Mouse (Mus musculus): ENCODE data around the gene Zfp689.
"Not testable (repeated sequence)": the region's sequence is repeated elsewhere in the genome, so short reads cannot be mapped to it uniquely, and the experiment has no call there.

The Zfp689 gene

DNA sequence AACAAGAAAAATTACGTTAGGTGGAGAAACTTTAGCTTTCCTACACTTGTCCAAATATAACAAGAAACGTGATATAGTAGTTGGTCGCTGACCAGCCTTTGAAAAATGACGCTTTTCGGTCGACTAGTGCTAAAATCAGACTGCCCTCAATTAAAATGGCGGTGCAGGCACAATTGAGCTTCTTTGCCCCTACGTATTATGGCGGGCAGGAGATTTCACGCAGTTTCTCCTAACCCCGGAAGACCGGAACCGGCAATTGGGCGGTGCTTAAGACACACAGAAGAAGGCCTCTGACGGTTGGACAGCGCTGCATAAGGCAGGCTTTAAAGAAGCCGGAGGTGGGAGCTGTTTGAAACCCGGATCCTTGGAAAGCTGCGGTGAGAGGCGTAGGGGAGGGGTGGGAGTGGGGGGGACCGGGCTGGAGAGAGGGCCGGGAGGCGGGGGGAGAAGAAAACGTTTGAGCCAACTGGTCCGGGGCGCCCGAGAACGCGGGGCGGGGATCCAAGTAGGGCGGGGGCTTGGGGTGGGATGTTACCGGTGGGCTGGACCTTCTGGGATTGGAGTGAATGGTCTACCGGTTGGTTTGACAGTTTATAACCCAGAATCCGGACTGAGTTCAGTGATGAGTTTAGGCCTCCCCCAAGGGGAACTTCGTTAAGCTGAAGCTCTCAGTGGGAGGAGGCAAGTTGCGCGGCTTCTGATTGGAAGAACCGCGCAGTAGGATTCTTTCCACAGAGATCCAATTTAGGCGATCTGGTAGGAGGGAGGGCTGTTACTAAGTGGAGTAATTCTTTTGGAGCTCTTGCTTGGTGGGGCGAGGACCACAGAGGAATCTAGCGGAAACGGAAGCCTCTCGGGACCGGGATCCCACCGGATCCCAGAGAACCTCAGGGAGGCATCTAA, 22.0 kb upstream of the Zfp689 start:
- peak; percentile 98 for DNase-seq (ENCODE audit: low read depth, low spot score)

DNA sequence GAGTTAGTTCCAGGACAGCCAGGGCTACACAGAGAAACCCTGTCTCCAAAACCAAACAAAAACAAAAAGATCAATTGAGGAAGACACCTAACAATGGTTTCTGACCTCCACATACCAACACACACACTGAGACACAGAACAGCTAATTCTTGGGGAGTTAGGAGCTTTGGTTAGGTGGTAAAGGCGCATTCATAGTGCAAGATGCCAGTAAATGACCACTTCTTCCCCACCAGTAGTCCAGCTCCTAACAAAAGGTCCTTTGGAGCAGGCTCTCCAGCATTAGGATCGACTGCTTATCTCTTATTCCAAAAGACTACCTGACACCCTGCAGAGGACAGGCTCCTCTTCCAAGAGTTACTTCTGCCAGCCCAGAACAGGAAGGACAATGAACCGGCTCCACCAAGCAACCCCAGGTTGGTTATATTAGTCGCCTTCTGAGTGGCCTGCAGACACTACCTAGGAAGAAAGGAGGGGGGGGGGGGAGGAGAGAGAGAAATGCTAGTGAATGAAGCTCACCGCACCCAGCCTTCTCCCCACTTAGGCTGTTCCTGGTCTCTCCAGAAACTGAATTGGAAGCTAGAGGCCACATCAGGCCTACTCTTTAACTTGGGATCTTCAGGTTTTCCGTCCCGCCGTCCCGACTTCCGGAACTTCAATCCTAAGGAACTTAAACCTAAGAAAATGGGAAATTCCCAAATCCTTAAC, 21.2 kb upstream of the Zfp689 start:
- DNase-seq (ENCODE audit: low read depth, low spot score): peak; percentile 51

DNA sequence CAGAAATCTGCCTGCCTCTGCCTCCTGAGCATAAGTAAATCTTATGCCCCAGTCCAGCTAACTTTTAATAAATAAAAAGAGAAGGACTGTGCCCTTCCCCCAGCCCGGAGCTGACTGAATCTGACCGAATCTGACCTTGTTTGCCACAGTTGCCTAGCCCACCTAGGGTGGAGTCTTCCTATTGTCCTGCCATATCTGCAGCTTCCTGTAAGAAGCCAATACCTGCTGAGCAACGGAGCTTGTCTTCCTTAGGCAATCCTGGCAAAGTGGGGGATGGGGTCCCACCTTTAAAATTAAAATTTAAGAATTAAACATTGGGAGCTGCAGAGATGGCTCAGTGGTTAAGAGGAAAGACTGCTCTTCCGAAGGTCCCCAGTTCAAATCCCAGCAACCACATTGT, 17.6 kb upstream of the Zfp689 start:
- peak; percentile 83 for DNase-seq (ENCODE audit: low read depth, low spot score)

- not testable (repeated sequence) for DNase-seq (ENCODE audit: low read depth, low spot score)
Measured at GRCm38 (mm10) chr7:127465670-127466069, 16.7 kb upstream of the Zfp689 start.

GRCm38 (mm10) chr7:127465191-127465590, 16.2 kb upstream of the Zfp689 start:
- DNase-seq (ENCODE audit: low read depth, low spot score): peak; percentile 85

GRCm38 (mm10) chr7:127459311-127459710, 10.4 kb upstream of the Zfp689 start, which contains the start of gene Prr14:
TSS of gene Prr14 (plus strand) at chr7:127459611.
- not testable (repeated sequence) for DNase-seq (ENCODE audit: low read depth, low spot score)

DNA sequence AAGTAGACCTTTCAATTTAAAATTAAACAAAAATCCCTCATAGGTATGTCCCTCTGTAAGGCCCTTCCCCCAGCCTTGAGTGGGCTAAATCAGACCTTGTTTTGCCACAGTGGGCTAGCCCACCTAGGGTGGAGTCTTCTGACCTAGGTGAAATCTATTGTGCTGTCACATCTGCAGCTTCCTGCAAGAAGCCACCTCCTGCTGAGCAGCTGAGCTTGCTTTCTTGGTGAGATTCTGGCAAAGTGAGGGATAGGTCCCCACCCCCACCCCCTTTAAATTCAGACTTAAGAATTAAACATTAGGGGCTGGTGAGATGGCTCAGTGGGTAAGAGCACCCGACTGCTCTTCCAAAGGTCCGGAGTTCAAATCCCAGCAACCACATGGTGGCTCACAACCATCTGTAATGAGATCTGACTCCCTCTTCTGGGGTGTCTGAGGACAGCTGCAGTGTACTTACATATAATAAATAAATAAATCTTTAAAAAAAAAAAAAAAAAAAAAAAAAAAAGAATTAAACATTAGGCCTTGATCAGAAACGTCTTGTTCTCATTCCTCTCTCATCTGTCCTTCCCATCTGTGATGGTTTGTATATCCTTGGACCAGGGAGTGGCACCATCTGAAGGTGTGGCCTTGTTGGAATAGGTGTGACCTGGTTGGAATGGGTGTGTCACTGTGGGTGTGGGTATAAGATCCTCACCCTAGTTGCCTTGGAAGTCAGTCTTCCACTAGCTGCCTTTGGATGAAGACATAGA, 9.6 kb upstream of the Zfp689 start:
- peak; percentile 65 for DNase-seq (ENCODE audit: low read depth, low spot score)

GRCm38 (mm10) chr7:127454905-127455304, 5.9 kb upstream of the Zfp689 start:
- peak; percentile 81 for DNase-seq (ENCODE audit: low read depth, low spot score)

DNA sequence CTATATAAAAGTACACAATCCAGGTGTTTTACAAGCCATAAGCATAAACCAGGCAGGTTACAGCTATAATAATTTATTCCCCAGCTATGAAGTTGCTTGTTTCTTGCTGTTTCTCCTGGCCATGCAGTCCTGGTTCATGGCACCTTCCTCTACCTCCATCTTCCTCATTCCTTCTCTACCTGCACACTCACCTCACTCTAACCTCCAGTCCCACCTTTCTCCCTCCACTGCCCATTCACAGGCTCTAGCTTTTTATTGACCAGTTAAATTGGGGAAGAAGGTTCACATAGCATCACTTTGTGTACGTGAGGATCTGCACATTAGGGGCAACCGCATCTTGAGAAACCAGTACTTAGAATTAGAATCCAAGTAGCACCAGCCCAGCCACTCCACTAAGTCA, 4.1 kb upstream of the Zfp689 start:
- DNase-seq (ENCODE audit: low read depth, low spot score): no peak

- DNase-seq (ENCODE audit: low read depth, low spot score): no peak
Measured at GRCm38 (mm10) chr7:127449966-127450365, 1.0 kb upstream of the Zfp689 start.

DNA sequence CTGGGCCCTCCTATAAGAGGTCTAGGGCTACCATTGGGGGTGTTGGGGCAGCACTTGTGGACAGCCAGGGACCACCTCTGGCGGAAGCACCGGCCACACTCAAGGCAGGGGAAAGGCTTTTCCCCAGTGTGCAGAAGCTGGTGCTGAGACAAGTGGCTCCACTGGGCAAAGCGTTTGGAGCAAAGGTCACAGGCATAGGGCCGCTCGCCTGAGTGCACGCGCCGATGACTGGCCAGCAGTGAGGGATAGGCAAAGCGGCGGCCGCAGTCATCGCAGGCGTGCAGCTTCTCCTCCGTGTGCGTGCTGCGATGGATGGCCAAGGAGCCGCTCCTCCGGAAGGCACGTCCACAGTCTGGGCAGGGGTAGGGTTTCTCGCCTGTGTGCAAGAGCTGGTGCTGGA, 5.0 kb downstream of the Zfp689 start:
- no peak for DNase-seq (ENCODE audit: low read depth, low spot score)

DNA sequence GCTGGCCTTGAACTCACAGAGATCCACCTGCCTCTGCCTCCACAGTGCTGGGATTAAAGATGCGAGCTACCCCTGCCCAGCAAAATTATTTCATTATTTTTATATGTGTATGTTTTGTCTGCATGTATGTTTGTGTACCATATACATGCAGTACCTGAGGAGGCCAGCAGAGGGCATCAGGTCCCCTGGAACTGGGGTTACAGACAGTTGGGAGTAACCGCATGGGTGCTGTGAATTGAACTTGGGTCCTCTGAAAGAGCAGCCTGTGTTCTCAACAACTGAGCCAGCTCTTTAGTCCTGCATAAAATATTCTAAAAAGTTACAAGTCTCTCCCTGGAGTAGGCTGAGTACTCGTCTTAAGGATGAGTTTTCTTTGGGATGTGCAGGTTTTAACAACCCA, 11.2 kb downstream of the Zfp689 start:
- peak; percentile 65 for DNase-seq (ENCODE audit: low read depth, low spot score)

DNA sequence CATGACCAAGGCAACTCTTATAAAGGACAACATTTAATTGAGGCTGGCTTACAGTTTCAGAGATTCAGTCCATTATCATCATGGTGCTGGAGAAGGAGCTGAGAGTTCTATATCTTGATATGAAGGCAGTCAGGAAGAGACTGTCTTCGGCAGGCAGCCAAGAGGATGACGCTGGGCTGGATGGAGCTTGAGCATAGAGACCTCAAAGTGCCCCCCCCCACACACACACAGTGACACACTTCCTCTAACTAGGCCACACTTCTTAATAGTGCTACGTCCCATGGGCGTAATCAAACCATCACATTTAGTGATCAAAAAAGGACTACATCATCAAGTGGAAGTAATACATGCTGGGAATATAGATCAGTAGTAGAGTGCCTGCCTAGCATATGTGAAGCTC, 13.8 kb downstream of the Zfp689 start:
- DNase-seq (ENCODE audit: low read depth, low spot score): no peak

DNA sequence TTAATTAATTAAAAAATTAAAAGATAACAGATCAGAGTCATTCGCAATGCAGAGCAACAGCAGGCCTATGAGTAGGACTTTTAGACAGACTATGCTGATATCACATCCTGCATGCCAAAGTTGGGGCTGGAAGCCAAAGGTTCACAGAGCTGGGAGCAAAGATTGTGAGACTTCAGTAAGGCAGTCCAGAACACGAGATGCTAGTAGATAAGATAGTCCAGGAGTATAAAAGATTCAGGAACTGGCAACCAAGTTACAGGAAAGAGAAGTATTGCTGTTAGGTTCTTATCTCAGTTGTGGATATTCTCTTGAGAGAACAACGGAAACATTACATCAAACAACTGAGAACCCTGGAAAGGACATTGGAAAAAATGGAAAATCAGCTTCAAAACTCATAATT, 22.6 kb downstream of the Zfp689 start:
- no peak for DNase-seq (ENCODE audit: low read depth, low spot score)

- DNase-seq (ENCODE audit: low read depth, low spot score): no peak
Measured at GRCm38 (mm10) chr7:127425911-127426310, 23.0 kb downstream of the Zfp689 start.

DNA sequence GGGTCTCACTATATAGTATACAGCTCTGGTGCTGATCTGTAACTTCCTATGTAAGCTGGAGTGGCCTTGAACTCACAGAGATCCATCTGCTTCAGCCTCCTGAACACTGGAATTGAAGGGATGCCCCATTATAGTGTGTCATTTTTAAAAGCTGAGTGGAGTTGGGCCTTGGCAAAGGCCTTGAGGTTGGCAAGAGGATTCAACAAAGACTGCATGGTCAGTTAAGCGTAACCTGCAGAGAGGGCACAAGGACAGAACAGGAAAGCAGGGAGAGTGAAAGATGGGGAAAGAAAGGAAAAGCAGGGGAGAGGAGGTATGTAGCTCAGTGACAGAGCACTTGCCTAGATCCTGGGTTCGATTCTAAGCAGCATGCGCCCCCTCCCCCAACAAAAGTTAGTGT, 23.7 kb downstream of the Zfp689 start:
- no peak for DNase-seq (ENCODE audit: low read depth, low spot score)

- no peak for DNase-seq (ENCODE audit: low read depth, low spot score)
Measured at GRCm38 (mm10) chr7:127422247-127422646, 26.7 kb downstream of the Zfp689 start.

DNA sequence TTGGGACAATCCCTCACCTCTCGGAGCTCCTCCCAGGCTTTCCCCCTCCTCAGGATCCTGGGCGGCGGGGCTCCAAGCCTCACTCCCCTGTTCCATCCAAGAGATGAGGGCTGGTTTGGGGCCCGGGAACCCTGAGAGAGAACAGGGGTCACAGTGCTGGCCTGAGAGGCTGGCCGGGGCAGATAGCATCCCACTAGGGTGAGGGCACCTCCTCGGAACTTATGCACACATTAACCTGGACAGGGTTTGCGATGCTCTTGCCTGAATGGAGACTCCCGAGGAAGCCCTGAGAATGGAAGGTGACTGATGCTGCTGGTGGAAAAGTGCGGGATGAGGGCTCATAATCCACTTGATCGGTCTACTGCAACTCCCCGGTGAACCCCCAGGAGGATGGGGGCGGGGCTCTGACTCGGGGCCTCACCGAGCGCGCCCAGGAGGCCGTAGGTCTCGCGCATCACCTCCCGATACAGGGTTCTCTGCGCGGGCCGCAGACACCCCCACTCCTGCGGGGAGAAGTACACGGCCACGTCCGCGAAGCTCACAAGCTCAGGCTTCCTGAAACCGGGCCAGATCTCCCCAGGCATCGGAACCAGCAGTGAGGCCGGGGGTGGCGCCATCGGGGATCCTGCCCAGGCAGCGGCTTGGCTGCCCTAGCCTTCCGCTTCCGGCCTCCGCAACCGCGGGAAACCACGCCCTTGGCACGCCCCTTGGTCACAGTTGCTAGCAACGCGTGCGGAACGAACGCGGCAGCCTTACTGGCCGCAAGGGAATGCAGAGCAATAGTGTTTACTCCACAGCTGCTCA, 27.4 kb downstream of the Zfp689 start, which contains the start of gene Zfp688:
TSS of gene Zfp688 (minus strand) at position 681 of the 804 bp plus-strand sequence.
- DNase-seq (ENCODE audit: low read depth, low spot score): peak; percentile 96

DNA sequence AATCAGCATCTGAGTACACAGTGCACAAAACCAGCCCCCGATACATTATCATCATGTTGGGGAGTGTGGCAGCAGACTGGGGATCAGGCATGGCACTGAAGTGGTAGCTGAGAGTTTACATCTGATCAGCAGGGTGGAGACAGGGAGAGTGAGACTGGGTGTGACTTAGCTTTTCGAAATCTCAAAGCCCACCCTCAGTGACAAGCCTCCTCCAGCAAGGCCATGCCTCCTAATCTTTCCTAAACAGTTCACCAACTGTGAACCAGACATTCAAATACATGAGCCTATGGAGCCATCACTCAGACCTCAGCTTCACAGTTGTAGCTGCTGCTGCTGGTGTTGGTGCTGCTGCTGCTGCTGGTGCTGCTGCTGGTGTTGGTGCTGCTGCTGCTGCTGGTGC, 37.5 kb downstream of the Zfp689 start:
- DNase-seq (ENCODE audit: low read depth, low spot score): no peak

DNA sequence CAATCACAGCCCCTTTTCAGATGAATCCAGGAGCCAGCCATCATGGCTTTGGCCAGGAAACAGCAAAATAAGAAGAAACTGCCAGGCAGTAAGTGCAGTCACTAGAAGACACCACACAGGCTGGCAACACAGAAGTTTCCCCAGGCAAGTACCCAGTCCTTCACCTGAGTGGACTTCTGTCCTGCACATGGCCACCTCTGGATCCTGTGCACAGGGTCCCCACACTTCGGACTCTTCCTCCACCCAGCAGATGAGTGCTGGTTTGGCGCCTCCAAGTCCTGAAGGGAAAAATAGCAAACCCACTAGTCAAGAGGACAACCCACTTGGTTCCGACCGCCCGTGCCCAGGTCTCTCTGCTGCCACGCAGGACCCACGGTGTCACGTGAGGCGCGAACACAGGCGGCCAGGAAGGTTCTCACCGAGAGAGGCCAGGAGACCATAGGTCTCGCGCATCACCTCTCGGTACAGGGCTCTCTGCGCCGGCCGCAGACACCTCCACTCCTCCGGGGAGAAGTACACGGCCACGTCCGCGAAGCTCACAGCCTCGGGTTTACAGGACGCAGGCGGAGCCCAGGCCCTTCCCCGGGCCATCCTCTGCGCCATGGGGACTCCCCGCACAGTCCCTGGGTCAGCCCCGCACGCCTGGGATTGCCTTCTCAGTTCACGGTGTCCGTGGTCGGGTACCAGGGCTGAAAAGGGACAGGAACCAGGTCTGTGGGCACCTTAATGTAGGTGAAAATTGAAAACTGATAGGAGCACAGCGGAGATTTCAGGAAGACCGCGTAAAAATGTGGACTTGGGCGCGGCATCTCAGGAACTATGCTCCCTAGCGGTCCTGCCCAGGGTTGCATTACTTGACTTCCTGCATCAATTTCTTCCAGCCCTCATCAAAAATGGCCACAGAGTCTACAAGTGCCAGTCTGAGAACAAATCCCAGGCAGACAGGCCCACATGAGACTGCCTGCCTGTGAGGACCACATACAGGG, 42.7 kb downstream of the Zfp689 start, which contains the start of gene Zfp764:
TSS of gene Zfp764 (minus strand) at position 821 of the 986 bp plus-strand sequence.
- DNase-seq (ENCODE audit: low read depth, low spot score): peak; percentile 92

Measured in ZHBTc4 (cell line).